Mouse (Mus musculus) kidney, postnatal 14 days (tissue): ENCODE measurements around the gene Tmem200b.

ENCODE experiments used
- DNase-seq: peaks from one replicate; pipeline ENCODE4 v3.0.0; 2022; ENCODE audit warnings: mixed read lengths

The Tmem200b gene

GRCm38 (mm10) chr4:131921461-131922346 lies at the start of gene Tmem200b:
Tmem200b (plus strand) TSS chr4:131921771.
- DNase-seq, result peak; percentile 56

GRCm38 (mm10) chr4:131872672-131873292 lies 48.8 kb upstream of the Tmem200b start:
- no peak for DNase-seq

GRCm38 (mm10) chr4:131873293-131874168 lies 48.0 kb upstream of the Tmem200b start, which contains the start of gene Srsf4:
Srsf4 (plus strand) TSS chr4:131873617.
- peak; percentile 98 for DNase-seq

DNA sequence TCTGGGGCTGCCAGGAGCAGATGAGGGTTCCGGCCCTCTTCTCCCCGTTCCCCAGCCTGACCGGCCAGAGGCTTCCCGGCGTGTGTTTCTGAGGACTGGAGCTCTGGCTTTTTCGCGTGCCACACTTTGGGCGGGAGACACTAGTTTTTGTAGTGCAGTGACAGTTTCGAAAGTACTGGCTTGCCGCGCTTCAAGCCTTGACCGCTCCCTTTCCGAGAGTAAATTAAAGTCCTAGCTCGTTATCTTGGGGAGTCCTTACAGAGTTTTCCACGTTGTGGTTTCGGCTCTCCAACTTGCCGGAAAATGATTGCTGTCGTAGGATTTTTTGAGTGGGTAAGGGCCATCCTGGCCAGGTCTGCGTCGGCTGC lies 47.4 kb upstream of the Tmem200b start:
- DNase-seq, result no peak

DNA sequence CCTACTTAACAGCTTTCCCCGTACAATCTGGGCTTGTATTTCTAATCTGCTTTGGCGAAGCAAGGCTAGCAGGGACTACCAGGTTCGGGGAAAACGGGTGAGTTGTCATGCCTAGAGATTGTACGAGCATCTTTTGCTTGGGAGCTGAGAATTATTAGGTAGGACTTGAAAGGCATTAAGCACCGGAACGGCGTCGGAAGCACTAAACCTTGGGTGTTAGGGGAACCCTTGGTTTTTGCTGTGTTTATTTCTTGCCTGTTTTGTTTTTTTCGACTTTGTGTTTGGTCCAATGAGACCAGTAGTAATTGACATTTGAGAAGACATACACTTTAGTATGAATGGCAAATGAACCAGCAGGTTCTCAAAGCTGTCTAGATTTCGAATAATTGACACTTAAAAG lies 47.0 kb upstream of the Tmem200b start:
- no peak for DNase-seq

GRCm38 (mm10) chr4:131875242-131875641 lies 46.3 kb upstream of the Tmem200b start:
- no peak for DNase-seq

DNA sequence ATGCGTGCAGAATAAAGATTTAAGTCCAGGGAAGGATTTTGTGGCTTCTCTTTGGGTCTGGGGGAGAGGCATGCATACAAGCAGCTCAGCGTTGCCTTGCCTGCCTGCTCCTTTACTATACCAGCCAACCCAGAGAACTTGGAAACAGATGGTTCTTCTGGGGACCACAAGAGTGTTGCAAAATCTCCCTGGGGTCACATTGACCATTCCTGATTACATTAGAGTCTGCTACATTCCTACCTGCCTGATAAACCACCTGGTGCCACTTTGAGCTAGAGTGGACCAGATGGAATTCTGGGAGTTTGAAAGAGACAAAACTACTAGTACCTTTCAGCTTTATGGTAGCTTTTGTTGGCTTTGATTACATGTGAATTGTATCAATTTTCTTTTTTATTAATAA lies 44.7 kb upstream of the Tmem200b start:
- no peak for DNase-seq

- DNase-seq, result no peak
Measured at GRCm38 (mm10) chr4:131879692-131880091, 41.9 kb upstream of the Tmem200b start.

DNA sequence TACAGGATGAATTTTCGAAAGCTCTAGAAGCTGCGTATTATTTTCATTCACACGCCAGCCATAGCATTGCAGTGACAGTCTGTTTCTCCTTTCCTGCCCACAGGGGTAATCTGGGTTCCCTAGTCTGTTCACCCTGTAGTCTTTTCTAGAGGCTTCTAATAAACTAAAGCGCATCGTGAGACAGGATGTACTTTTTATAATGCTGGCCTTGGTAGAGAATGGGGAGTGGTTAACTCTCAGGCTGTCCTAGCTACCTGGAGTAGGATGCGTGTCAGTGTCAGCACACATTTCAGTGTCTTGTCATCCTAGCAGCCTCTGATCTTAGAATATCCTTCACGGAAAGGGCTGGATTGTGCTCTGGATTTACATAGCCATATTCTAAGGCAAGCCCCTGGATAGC lies 40.3 kb upstream of the Tmem200b start:
- DNase-seq, result no peak

DNA sequence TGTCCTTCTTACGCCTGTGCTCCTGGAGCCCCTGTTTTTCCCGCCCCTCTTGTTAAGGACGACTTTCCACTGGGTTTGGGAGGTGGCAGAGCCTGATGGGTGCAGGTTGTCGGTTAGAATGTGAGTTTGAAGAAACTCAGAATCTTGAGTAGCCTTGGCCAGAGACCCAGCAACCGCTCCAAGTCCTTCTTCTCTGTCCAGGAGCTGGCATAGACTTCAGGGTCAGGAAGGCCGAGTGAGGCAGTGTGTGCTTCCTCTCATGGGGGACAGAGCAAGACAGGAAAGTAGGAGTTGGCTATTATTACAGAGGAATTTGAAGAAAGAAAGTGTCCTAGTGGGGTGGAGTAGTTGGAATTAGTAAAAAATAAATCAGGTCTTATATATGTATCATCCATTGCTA lies 38.0 kb upstream of the Tmem200b start:
- no peak for DNase-seq

- DNase-seq, result peak; percentile 47
Measured at GRCm38 (mm10) chr4:131885376-131885775, 36.2 kb upstream of the Tmem200b start.

- no peak for DNase-seq
Measured at GRCm38 (mm10) chr4:131888564-131888963, 33.0 kb upstream of the Tmem200b start.

DNA sequence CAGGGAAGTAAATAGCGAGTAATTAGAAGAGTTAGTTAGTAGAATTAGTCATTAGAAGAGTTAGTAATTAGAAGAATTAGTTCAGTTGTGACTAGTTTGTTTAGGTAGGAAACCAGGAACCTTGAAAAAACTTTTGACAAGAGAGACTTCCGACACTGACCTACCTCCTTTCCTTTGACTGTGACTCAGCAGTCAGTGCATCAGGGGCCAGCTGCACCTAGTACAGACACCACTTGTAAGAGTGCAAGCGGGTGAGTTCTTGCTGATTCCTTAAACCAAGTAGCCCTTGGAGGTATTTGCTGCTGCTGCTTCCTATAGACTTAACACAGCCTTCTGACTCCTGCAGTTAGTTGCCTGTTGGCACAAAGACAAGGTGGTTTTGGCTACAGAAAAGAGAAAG lies 30.9 kb upstream of the Tmem200b start:
- no peak for DNase-seq

DNA sequence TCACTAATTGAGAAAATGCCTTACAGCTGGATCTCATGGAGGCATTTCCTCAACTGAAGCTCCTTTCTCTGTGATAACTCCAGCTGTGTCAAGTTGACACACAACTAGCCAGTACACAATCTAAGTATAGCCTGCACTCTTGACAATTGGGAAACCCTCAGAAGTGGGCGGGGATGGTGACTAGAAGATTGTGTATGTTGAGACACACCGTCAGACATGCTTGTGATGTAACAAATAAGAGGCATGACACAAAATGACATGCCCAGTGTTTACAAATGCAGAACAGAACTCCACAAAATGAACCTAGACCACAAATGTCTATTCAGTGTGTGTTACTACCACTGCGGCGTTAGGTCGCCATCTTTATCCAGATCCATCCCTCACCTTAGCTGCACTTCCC lies 24.5 kb upstream of the Tmem200b start:
- no peak for DNase-seq

DNA sequence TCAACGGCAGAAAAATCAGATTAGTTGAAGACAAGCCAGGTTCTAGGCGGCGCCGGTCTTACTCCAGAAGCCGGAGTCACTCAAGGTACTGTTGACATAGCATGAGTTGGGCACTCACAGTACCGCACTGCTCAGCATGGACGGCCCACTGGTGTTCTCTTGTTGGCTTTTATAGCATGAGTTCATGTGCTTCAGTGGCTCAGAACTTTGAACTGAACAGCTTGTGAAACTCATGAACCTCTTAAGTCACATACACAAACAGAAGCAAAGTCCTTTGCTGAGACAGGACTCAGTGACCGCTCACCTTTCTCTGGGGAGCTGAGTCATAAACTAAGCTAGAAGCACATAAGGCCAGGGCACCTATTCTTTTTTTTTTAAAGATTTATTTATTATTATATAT lies 23.8 kb upstream of the Tmem200b start:
- peak; percentile 81 for DNase-seq

- no peak for DNase-seq
Measured at GRCm38 (mm10) chr4:131898503-131899179, 22.9 kb upstream of the Tmem200b start.

DNA sequence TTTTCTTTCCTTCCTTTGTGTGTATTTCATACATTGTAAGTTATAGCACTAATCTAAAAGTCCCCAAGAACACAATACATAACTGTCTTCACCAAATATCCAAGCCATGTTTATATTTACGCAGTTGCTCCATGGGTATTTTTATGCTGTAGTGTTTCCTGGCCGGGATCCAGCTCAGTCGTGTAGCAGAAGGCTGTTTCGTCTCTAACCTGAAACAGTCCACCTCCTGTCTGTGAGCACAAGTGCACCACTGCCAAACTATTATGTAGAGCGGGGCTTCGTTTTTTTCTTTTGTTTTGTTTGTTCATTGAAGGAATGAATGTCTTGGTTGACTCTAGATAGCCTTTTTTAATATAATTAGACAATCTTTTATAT lies 22.4 kb upstream of the Tmem200b start:
- no peak for DNase-seq

DNA sequence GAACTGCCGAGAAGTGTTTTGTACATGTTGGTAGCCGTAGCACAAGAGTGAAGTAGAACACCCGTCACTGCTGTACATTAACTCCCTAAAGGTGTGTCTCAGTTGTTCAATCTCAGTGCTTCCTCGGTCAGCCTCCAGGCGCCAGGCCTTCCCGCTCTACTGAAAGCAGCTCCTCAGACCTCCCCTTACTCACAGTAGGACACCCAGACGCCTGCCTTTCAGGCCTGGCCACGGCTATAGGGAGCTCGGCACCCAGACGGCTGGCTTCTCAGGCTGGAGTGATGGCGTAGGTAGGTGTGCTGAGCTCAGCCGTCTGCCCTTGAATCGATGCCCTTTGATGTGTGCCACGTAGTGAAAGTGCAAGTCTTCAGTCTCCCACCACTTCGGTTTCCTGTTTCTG lies 20.5 kb upstream of the Tmem200b start:
- no peak for DNase-seq

DNA sequence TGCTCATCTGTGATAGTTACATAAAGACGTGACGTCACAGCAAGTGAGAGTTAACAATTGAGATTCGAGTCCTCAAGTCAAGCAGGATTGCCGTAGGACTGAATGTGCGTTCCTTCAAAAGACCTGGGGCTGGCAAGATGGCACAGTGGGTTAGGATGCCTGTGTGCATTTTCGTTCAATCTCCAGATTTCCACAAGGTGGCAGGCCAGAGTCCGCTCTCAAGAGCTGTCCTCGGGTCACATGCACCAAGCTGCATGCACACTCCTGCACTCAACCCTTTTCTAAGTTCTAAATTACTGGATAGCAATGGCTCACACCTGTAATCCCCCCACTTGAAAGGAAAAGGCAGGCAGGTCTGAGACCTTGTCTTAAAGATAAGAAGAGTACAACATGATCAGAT lies 17.1 kb upstream of the Tmem200b start:
- peak; percentile 71 for DNase-seq

GRCm38 (mm10) chr4:131906423-131906822 lies 15.1 kb upstream of the Tmem200b start:
- peak; percentile 45 for DNase-seq

DNA sequence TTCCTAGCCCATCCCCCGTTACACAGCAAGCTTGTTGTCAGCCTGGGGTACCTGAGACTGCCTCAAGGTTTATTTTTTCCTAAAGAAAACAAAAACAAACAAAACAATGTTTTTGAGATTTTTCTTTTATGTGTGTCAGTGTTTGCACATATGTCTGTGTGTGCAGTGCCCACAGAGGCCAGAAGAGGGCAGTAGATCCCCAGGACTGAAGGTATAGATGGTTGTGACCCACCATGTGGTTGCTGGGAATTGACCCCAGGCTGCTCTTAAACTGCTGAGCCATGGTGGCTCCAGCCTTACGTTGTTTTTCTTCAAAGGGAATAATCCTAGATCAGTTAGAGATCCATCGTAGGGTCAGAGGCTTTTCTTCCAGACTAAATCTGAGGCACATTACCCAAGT lies 13.7 kb upstream of the Tmem200b start:
- no peak for DNase-seq

GRCm38 (mm10) chr4:131910237-131910994 lies 11.2 kb upstream of the Tmem200b start:
- DNase-seq, result peak; percentile 45
